Mouse (Mus musculus) c-Kit-negative CD71-positive TER-119-positive erythroid progenitor cells, embryonic 14.5 days (primary cell): ENCODE data around the gene Fxr2.

Source experiments
- DNase-seq: peaks from one replicate; pipeline ENCODE4 v3.0.0-alpha.2; 2013; ENCODE audit warnings: low read depth, low spot score

Gene Fxr2

GRCm38 (mm10) chr11:69657462-69657881, 24.7 kb downstream of the Fxr2 start:
- no peak for DNase-seq

- DNase-seq = no peak
Measured at GRCm38 (mm10) chr11:69661221-69661881, 28.6 kb downstream of the Fxr2 start.

DNA sequence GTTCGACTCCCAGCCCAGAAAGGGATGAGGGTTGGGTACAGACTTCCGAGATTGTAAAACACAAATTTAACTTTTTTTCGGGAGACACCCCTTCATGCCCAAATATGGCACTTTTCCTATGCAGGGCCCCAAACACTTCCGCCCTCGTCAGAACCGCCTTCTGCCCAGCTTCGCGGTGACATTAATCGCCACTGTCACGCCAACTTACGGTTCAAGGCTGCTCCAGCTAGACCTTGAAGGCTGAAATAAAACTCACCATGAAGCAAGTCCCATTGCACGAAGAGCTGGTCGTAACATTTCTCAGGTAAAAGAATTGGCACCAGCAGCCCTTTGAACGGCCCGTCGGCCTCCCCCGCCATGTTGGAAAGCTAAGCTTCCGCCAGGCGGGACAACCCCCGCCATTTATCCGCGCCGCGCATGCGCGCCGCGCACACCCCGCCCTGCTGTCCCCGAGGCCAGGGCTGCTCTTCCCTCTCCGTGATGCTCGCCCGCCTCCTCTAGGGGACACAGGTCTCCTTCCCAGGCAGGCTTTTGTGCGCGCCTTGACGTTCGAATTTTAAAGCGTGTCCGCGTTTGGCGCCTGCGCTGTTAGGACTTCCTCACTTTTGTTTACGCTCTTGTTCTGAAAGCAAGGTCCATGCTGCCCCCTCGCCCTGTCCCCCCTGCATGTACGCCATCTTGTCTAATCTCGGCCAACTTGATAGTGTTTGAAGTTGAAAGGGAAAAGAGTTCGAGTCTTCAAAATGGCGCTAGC, 29.6 kb downstream of the Fxr2 start, which contains the start of gene Mpdu1:
Gene Mpdu1, minus strand, starts transcription at position 430 of the 754 bp plus-strand sequence.
- peak; percentile 90 for DNase-seq

DNA sequence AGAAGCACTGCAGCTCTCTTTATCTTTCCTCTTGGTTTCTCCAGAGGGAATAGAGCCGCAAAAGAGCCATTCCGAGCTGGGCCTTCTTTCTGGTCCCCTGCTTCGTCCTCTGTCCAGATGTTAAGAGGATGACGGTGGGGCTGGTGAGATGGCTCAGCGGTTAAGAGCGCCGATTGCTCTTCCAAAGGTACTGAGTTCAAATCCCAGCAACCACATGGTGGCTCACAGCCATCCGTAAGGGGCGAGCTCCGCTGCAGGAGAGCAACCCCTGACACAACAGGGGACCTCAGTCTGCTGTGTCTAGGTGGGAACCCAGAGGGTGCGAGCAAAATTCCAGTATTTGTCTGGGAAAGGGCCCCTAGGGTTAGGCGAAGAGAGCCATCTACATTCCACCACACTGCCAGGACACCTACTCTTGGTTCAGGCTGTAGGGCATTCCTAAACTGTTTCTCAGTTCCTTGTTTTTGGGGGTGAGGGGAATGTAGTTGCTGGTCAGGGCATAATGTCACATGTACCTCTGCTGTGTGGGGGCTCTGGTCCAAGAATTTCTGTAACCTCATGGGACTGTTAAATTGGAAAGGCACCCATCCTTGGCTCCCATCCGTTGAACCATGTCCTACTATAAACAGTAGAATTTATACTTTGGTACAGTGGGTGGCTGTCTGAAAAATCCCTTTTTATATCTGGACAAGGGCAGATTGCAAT, 30.3 kb downstream of the Fxr2 start:
- no peak for DNase-seq

- no peak for DNase-seq
Measured at GRCm38 (mm10) chr11:69663795-69664194, 31.0 kb downstream of the Fxr2 start.

- no peak for DNase-seq
Measured at GRCm38 (mm10) chr11:69664841-69665240, 32.1 kb downstream of the Fxr2 start.

GRCm38 (mm10) chr11:69665457-69665960, 32.7 kb downstream of the Fxr2 start:
- DNase-seq = no peak

GRCm38 (mm10) chr11:69665961-69666664, 33.3 kb downstream of the Fxr2 start, which contains the start of gene Cd68:
Cd68 (minus strand) TSS chr11:69666153.
- DNase-seq = no peak

DNA sequence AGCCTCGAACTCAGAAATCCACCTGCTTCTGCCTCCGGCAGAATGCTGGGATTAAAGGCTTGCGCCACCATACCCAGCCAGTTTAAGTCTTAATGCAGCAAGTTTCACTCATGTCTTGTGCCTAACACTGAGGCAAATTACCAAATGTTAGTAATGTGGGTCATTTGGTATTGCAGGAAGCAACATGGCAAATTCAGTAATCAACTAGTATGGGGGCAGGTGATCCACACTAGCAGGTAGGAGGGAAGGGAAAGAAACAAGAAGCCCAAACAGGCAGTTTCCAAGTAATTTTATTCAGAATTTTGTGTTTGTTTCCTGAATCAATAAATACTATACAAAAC, 33.8 kb downstream of the Fxr2 start:
- no peak for DNase-seq

GRCm38 (mm10) chr11:69670786-69671725, 38.3 kb downstream of the Fxr2 start:
- peak; percentile 77 for DNase-seq

GRCm38 (mm10) chr11:69671726-69672124, 38.9 kb downstream of the Fxr2 start:
- no peak for DNase-seq

DNA sequence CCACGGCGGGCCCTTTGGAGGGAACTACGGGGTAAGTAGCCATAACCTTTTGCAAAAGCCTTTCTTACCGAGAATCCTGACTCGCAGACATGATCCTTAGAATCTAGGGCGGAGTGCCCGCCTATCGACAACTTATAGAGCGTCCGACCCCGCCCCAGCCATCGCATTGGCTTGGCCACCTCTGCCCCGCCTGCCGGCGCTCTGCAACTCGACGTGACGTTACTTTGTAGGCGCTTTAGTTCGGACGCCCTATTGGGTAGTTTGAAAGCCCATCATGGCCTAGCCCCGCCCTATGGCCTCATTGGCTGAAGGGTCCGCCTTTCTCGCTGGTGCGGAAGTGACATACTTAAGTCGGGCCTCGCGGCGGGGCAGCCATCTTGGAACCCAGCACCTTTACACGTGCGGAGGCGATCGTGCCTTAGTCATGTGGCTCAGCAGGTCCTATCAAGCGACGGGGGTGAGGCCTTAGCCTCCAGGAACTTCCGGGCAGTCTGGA, 39.5 kb downstream of the Fxr2 start, which contains the start of gene Eif4a1:
Gene Eif4a1, minus strand, starts transcription at position 213 of the 496 bp plus-strand sequence.
- DNase-seq = peak; percentile 99

GRCm38 (mm10) chr11:69679144-69679543, 46.4 kb downstream of the Fxr2 start:
- DNase-seq = no peak

DNA sequence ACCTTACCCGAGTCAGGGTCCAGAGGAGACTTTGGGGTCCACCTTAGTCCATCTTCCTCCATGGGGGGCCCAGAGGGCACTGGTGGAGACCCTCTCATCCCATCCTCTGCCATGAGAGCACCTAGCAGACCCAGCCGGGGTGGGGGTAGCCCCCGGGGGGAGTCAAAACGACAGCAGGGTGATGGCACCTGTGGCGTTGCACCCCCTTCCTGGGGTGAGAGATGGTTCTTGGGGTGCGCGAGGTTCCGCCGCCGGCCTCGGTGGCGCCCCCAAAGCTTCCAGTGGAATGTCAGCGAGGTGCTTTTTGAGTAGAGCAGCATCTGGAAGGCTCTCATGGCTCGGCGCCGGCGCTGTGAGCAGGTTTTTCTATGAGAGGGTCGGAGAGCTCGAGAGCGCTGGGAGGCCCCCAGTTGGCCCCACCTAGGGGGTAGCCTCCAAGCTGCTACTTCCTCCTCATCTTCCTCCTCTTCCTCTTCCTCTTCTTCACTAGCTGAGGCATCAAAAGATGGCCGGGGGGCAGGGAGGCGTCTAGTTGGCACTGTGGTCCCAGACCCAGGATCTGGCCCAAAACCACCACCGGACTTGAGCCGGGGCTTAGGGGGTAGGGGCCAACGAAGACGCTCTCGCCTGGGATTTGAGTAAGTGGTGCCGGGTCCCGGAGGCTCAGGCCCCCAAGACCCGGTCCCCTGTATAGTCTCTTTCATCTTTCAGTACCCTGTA, 47.5 kb downstream of the Fxr2 start:
- DNase-seq = no peak

DNA sequence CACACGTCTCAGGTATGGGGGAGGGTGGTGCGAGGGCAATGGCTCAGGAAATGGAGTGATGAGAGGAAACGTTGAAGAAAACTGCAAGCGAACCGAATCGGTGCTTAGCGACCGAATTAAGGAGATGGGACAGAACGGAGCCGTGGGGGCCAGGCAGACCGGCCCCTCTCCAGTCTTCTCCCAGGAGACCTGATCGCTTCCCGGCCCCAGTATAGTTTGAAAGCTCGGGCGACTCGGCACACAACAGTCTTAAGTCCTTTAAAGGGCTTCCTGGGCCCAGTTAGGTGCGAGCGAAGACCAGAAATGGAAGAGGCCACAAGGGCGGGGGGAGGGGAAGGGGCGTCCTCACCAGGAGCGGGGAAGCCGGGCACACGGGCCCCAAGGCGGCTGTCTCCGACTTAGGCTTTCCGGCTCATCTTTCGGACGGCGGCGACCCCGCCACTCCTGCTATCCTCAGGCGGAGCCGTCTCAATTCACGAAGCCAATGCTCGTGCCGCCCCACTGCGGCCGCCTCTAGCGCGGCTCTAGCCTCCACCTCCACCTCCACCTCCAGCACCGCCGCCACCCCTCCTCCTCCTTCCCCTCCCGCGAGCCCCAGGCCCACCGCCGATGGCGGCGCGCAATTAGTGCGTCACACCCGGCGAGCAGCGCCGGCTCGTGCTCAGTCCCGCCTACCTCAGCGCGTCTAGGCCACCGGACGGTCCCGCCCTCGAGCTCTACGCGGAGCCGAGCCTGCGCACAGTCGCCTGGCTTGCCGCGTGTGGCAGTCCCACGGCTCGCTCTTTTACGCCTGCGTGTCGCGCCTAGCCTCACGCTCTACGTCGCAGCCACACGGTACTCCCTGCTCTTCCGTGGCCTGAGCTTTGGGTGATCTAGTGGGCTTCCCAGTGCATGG, 48.8 kb downstream of the Fxr2 start, which contains the start of gene Senp3:
Gene Senp3, minus strand, starts transcription at position 771 of the 895 bp plus-strand sequence.
- peak; percentile 82 for DNase-seq

DNA sequence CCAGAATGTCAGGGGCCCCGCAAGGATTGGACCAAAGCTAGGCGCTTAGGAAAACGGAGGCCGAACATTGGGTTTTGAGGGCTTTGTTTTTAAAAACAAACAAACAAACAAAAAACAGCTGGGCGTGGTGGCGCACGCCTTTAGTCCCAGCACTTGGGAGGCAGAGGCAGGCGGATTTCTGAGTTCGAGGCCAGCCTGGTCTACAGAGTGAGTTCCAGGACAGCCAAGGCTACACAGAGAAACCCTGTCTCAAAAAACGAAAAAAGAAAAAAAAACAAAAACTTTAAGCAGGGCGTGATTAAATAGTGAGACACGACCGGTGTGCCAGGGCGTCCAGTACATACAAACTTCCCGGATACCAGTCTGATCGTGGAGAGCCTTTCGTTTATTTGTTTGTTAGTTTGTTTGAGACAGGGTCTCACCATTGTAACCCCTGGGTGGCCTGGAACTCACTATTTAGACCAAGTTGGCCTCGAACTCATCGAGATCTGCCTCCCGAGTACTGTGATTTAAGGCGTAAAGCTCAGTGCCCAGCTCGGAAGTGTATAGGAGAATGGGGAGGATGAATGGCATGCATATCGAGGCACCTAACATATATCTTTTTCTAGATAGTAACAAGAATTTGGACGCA, 49.5 kb downstream of the Fxr2 start:
- DNase-seq = no peak

DNA sequence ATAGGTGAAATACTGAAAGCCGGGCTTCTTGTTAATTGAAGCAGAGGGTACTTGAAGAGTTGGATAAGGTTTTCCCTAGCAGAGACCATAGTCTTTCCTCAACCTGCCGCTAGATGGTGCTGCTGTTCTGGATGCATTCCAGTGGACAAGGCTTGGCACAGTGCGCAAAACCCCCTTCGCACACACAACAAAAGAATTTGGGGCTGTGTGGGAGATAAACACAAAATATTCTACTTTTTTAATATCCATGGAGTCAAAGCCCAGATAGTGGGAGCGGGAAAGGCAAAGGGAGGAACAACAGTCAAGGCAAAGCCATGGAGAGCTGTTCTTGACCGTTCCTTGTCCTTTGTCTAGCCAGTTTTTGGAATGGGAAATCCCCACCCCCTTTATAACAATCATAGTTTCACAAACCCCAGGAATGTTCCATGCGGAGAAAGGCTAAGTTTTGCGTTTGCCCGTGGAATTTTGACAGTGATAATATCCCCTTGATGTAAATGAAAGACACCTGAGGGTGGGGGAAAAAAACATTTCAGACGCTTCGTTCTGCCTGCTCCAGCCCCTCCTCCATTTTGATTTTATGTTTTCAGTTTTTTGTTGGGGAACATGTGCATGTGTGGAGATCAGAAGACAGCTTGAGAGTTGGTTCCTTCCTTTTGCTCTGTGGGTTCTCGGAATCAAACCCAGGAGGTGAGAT, 50.2 kb downstream of the Fxr2 start:
- peak; percentile 79 for DNase-seq
